Mouse (Mus musculus): ENCODE data around the gene Cbx8.
A peak's percentile ranks its signal among the peaks of the same experiment; 100 is the strongest.

Gene Cbx8

DNA sequence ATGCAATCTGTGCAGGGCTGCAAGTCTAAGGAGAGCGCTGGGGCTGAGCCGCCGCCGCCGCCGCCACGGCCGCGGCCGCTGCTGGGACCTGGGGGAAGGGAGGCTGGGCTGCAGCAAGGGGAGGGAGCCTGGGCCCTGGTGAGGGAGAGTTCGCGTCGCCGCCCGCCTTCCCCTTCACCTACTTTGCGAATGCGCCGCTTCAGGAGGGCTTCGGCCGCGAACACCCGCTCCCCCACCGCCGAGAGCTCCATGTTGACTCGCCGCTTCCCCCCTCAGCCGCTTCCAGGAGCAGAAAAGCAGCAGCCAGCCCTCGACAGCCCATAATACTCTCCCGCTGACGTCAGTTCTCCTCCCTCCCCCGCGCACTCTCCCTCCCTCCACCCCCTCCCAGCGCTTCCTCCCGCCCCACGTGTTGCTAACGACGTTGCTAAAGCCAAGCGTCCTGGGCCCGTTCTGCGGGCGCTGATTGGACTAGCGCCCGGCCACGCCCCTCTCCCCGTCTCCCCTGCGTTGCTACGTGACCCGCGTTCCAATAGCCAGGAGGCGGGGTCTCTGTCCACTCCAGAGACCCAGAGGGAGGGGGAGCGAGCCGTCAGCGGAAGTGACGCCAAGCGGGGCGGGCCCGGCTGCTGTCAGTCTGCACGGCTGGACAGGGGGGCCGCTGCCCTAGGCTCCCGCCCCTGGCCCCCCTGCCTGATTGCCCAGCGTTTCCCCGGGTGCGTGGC lies at the start of gene Cbx8:
Gene Cbx8, minus strand, starts transcription at position 370 of the 725 bp plus-strand sequence.
- peak; percentile 99 for DNase-seq (ENCODE audit: low spot score in 2 of 2)

DNA sequence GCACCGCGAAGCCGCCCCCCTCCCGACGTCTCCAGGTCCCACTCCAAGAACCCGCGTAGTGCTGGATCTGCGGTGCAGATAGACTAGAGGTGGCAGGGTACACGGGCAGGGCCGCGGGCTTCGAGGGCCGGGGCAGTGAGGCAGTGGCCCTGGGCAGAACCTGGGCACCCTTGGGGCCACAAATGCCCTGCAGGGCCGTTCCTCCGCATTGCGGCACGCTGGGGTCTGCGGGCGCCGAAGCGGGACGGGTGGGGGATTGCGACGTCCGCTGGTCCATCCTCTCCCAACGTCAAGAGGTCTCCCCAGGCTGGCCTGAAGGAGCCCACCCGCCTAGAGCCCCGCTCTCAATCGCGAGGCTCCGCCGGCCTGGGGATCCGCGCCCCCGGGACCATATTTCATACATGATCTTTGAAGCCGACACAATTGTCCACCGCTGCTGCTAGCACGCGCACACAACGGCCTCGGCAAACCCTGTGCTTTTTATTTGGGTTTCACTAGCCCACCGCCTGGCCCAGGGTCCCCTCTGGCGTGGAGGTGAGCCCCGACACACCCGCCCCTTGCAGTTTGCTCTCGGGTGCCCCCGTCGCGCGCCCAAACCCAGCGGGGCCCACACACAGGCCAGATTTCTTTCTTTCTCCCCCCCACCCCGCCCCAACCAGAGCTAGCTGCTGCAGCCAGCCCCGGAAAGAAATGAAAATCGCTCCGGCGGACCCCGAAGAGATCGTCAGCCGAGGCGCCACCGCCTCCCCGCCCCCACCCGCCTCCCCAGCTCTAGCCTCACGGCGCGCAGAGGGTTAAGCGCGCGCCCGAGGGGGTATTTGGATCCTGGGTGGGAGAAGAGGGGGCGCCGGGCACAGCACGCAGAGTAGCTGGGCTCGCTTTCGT lies 49.5 kb upstream of the Cbx8 start:
- peak in 1 of 2 experiments; percentile 30 for DNase-seq (ENCODE audit: low spot score in 2 of 2)

- DNase-seq (ENCODE audit: low spot score in 2 of 2) = no peak
Observed at GRCm38 (mm10) chr11:119089235-119090075, 48.7 kb upstream of the Cbx8 start.

GRCm38 (mm10) chr11:119088391-119089234 lies 47.8 kb upstream of the Cbx8 start:
- peak in 1 of 2 experiments; percentile 28 for DNase-seq (ENCODE audit: low spot score in 2 of 2)

DNA sequence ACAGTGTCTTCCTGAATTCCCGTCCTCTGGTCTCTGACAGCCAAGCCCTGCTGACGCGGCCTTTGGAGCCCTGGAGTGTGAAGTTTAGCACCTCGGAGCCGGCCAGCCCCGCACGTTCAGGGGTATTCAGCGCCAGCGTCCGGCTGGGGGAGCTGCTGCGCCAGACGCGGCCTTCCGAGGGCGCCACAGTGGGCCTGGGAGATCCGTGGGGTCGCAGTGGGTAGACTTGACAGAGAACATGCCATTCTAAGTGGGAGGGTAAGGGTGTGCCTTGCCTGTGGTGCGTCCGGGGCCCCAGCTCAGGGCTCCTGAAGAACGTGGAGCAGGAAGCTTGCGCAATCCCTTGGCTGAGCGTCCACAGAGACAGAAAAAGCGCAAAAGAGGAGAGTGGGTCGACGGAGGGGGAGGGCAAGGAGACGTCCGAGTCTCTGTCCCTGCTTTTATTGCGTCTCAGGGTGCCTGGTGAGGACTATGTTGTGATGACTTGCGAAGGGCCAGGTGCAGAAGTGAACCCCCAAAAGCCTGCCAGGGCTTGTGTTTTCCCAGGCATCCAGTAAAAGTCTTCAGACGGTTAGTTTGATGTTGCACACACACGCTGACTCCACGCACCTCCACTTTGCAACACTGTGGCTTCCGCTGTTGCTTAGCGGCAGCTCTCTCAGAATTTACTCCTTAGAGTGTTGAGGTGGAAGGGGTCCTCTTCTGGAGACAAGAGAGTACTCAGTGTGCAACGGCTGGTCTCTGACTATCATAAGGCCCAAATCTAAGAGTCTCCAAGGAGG lies 46.7 kb upstream of the Cbx8 start:
- peak in 1 of 2 experiments; percentile 53 for DNase-seq (ENCODE audit: low spot score in 2 of 2)

- peak; percentile 92 to 93 for DNase-seq (ENCODE audit: low spot score in 2 of 2)
Observed at GRCm38 (mm10) chr11:119086144-119086971, 45.6 kb upstream of the Cbx8 start, which contains the start of gene Cbx4. Gene Cbx4, minus strand, starts transcription at chr11:119086221.

- peak in 1 of 2 experiments; percentile 71 for DNase-seq (ENCODE audit: low spot score in 2 of 2)
Observed at GRCm38 (mm10) chr11:119085279-119086062, 44.7 kb upstream of the Cbx8 start.

- peak in 1 of 2 experiments; percentile 35 for DNase-seq (ENCODE audit: low spot score in 2 of 2)
Observed at GRCm38 (mm10) chr11:119084446-119085278, 43.9 kb upstream of the Cbx8 start.

- peak in 1 of 2 experiments; percentile 46 for DNase-seq (ENCODE audit: low spot score in 2 of 2)
Observed at GRCm38 (mm10) chr11:119083724-119084445, 43.1 kb upstream of the Cbx8 start.

DNA sequence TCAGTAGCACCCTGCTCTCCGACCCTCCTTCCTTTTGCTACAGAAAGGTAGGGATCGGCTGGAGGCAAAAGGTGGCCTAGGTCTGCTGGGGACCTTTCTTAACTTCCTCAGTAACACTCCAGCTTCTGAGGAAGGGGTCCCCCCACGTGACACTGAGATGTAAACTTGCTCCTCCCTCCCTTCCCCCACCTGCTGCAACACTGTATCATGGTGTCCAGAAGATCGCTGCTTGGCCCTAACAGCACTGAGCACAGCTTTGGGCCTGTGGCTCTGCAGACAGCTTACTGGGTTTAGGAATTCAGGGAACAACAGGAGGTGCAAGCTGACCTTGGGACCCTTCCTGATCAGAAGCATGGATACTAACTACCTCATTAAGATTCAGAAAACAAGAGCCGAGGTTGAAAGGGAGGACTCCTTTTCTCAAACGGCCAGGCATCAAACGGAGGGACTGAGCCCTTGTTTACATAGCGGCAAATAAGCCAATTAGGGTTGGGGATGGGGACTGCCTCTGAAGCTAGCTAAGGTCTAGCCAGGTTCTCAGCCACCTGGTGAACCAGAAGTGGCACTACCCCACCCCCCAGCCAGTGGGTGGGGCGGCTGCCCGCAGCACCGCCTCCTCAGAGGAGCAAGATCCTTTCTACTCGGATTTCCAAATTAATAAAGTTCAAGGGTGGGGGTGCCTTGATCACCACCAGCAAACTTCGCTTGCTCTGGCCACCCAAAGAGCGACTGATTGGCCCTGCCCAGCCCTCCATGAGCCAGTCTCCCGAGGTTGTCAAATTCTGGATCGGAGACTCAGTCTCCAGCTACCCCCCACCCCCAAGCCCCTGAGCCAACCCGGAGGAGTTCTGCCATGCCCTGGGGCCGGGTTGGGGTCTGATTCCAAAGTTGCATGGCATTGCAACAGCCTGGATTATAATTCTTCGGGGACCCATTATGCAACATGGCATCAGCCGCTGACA lies 42.1 kb upstream of the Cbx8 start:
- DNase-seq (ENCODE audit: low spot score in 2 of 2) = no peak

DNA sequence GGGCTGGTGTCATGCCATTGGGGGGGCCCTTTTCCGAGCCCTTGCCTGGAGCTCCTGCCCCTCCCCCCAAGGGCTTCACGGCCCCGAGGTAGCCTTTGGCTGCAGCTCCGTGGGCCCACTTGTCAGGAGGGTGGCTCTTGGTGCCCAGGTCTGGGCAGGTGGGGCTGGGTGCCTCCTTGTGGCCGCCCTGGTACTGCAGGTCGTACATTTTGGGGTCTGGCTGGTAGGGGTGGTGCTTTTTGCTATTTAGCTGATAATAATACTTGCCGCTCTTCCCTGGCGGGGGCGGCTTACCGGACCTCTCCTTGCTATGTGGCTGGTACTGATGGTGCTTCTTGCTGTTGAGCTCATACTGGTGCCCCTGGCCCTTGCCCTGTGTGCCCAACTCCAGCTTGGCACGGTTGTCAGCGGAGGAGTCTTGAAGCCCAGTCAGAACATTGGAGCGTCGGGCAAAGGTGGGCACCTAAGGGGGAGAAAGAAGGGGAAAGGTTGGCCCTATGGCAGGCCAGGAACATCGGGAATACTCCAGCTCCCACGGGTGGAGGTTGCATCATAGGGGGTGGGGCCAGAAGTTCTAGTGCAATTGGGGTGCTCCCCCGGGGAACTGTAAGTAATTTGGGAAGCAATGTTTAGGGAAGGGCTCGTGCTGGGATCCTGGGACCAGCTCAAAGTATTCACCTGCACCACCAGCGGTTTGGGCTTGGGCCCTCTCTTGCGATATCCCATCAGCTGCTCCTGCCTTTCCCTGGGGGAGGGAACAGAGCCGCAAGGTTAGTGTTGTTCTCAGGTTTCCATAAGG lies 41.3 kb upstream of the Cbx8 start:
- peak in 1 of 2 experiments; percentile 40 for DNase-seq (ENCODE audit: low spot score in 2 of 2)

GRCm38 (mm10) chr11:119081148-119081838 lies 40.5 kb upstream of the Cbx8 start:
- DNase-seq (ENCODE audit: low spot score in 2 of 2) = no peak

DNA sequence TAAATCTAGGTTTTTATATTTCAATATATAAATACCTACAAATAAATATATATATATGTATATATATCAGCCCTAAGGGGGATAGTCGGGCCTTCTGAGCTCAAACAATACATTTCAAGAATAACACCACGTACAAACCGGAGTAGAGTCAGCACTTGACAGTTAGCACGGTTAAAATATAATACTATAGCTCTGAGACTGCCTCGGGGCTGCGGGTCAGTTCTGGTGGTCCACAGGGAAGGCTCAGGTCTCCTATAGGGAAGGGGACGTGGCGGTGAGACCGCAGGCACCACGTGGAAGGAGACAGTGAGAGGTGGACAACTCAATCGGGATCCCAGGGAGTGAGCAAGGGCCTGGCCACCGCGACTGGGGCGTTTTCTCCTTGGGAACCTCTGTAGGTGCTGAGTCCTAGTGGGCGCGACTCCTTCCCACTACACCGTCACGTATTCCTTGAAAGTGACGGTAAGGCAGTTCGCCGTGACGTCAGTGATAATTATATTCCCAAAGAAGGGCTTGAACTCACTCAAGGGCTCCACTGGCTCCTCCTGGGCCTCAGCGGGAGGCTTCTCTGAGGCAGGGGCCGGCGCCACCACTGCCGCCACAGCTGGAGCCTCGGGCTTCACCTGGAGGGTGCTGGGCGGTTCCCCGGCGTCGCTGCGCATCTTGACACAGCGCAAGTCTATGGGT lies 39.8 kb upstream of the Cbx8 start:
- DNase-seq (ENCODE audit: low spot score in 2 of 2) = no peak
